Mouse (Mus musculus) midbrain, embryonic 14.5 days (tissue): ENCODE measurements around the gene Padi2. TPM values are rescaled to one million over a fixed set of nuclear protein-coding genes. Genes with fewer than 3 reads are reported as not detected.

ENCODE experiments used
- ATAC-seq: fragments of 200-750 bp; cut with Nextera tagmentation; 2 replicates; pipeline ENCODE4 v1.8.0; 2017; ENCODE audit warnings: moderate number of reproducible peaks, moderate library complexity; ENCODE audit not compliant: low FRiP score, low TSS enrichment
- DNase-seq: peaks from one replicate; pipeline ENCODE4 v3.0.0-alpha.2; 2015
- H3K27ac ChIP-seq: fragments of 300-500 bp; sonication (generic); replicated peaks from 2 replicates; pipeline ENCODE4 v1.5.1; 2014; ENCODE audit warnings: mild to moderate bottlenecking, low read depth, low read length, moderate library complexity
- H3K27me3 ChIP-seq: fragments of 300-500 bp; sonication (generic); 2 replicates; pipeline ENCODE4 v1.6.1; 2014; ENCODE audit warnings: low read length, control low read depth, mixed read lengths; ENCODE audit not compliant: control insufficient read depth, insufficient read depth
- H3K36me3 ChIP-seq: fragments of 300-500 bp; sonication (generic); 2 replicates; pipeline ENCODE4 v1.6.1; 2014; ENCODE audit warnings: low read length, control low read depth; ENCODE audit not compliant: control insufficient read depth, insufficient read depth
- H3K4me1 ChIP-seq: fragments of 300-500 bp; sonication (generic); 2 replicates; pipeline ENCODE4 v1.6.1; 2014; ENCODE audit warnings: mild to moderate bottlenecking, antibody characterized with exemption, low read length, control low read depth; ENCODE audit not compliant: control insufficient read depth, insufficient read depth
- H3K4me2 ChIP-seq: fragments of 300-500 bp; sonication (generic); 2 replicates; pipeline ENCODE4 v1.6.1; 2014; ENCODE audit warnings: mild to moderate bottlenecking, low read length, moderate library complexity
- H3K4me3 ChIP-seq: fragments of 300-500 bp; sonication (generic); replicated peaks from 2 replicates; pipeline ENCODE4 v1.5.1; 2014; ENCODE audit warnings: low read depth, low read length
- H3K9ac ChIP-seq: fragments of 300-500 bp; sonication (generic); replicated peaks from 2 replicates; pipeline ENCODE4 v1.6.1; 2014; ENCODE audit warnings: mild to moderate bottlenecking, low read length, moderate library complexity
- H3K9me3 ChIP-seq: fragments of 300-500 bp; sonication (generic); 2 replicates; pipeline ENCODE4 v1.6.1; 2016; ENCODE audit warnings: low read length, control low read depth, mixed read lengths; ENCODE audit not compliant: control insufficient read depth
- WGBS: fragments of 180-500 bp; shearing (Covaris S2); extraction: QIAGEN DNeasy Blood & Tissue Kit; methylation state at CpG from one replicate; pipeline ENCODE4 v1.1.7; 2014; 5-methylcytosine and 5-hydroxymethylcytosine counted together
- polyA plus RNA-seq: library from polyadenylated mRNA; unstranded; fragments of >200 nt; fragmentation: Nextera tagmentation; extraction: Ambion mirVana; gene quantifications from 2 replicates; pipeline ENCODE4 v1.2.1, GENCODE M21; 2014

Padi2 gene
- polyA plus RNA-seq, 1 experiment from 2014 or later, result 1.7 TPM

GRCm38 (mm10) chr4:140891525-140892162 is 14.5 kb upstream of the Padi2 start:
- no peaks in the 10 kb centered on the region for H3K36me3 ChIP-seq
- no peak overlapping the region for H3K4me2 ChIP-seq
- ATAC-seq, result no peak
- H3K9ac ChIP-seq, result no peak overlapping the region
- H3K27me3 ChIP-seq, result no peaks in the 10 kb centered on the region
- H3K27ac ChIP-seq, result no peak overlapping the region
- H3K4me3 ChIP-seq, result no peak overlapping the region
- no peak for DNase-seq
- H3K9me3 ChIP-seq, result peaks cover 20% of the 10 kb centered on the region
- 94% methylated on average over 14 of the region's 14 CpGs for WGBS
- no peaks in the 10 kb centered on the region for H3K4me1 ChIP-seq

GRCm38 (mm10) chr4:140892163-140892530 is 14.0 kb upstream of the Padi2 start:
- Histone ChIP-seq H3K4me1 (no peaks in the 10 kb centered on the region), H3K27ac (no peak overlapping the region), H3K36me3 (no peaks in the 10 kb centered on the region), H3K27me3 (no peaks in the 10 kb centered on the region), H3K9me3 (peaks cover 20% of the 10 kb centered on the region), H3K4me3 (no peak overlapping the region), H3K9ac (no peak overlapping the region), H3K4me2 (no peak overlapping the region)
- DNase-seq (no peak), ATAC-seq (no peak)
- WGBS, result 68% methylated on average over 1 of the region's 1 CpGs

GRCm38 (mm10) chr4:140904776-140905425 is 1.2 kb upstream of the Padi2 start:
- H3K4me2 ChIP-seq, result no peak overlapping the region
- 58% methylated on average over 14 of the region's 14 CpGs for WGBS
- DNase-seq (no peak), ATAC-seq (no peak)
- peaks cover 9% of the 10 kb centered on the region; the same call in 1 of the 2 replicates for H3K4me1 ChIP-seq
- H3K27ac ChIP-seq, result no peak overlapping the region
- no peak overlapping the region for H3K4me3 ChIP-seq
- no peak overlapping the region for H3K9ac ChIP-seq
- H3K27me3 ChIP-seq, result 0 out of 2 replicates have a peak, but pooled peaks cover 7% of the 10 kb centered on the region
- H3K9me3 ChIP-seq, result no peaks in the 10 kb centered on the region
- H3K36me3 ChIP-seq, result no peaks in the 10 kb centered on the region

- ATAC-seq (0 out of 2 replicates have a peak, but pooled peaks have one; percentile 28), DNase-seq (no peak)
- Histone ChIP-seq H3K27ac (no peak overlapping the region), H3K4me1 (peaks cover 9% of the 10 kb centered on the region; the same call in 1 of the 2 replicates), H3K9ac (peak overlapping the region; percentile 26; the same call in 1 of the 2 replicates), H3K4me3 (peak overlapping the region; percentile 35), H3K4me2 (peak overlapping the region; percentile 70), H3K9me3 (no peaks in the 10 kb centered on the region), H3K27me3 (0 out of 2 replicates have a peak, but pooled peaks cover 7% of the 10 kb centered on the region), H3K36me3 (no peaks in the 10 kb centered on the region)
- 13% methylated on average over 11 of the region's 11 CpGs for WGBS
Measured at GRCm38 (mm10) chr4:140905426-140905871, 695 bp upstream of the Padi2 start.

- Histone ChIP-seq H3K4me3 (no peak overlapping the region), H3K27ac (no peak overlapping the region), H3K4me1 (peaks cover 9% of the 10 kb centered on the region; the same call in 1 of the 2 replicates), H3K9me3 (no peaks in the 10 kb centered on the region), H3K36me3 (no peaks in the 10 kb centered on the region), H3K4me2 (no peak overlapping the region), H3K9ac (no peak overlapping the region), H3K27me3 (0 out of 2 replicates have a peak, but pooled peaks cover 7% of the 10 kb centered on the region)
- DNase-seq (no peak), ATAC-seq (no peak)
- WGBS, result 47% methylated on average over 11 of the region's 11 CpGs
Measured at GRCm38 (mm10) chr4:140906827-140907280, 710 bp downstream of the Padi2 start.

- no peak overlapping the region for H3K9ac ChIP-seq
- no peak overlapping the region for H3K4me2 ChIP-seq
- DNase-seq, result no peak
- ATAC-seq, result no peak
- H3K27me3 ChIP-seq, result 0 out of 2 replicates have a peak, but pooled peaks cover 7% of the 10 kb centered on the region
- H3K27ac ChIP-seq, result no peak overlapping the region
- H3K4me3 ChIP-seq, result no peak overlapping the region
- 47% methylated on average over 12 of the region's 12 CpGs for WGBS
- peaks cover 9% of the 10 kb centered on the region; the same call in 1 of the 2 replicates for H3K4me1 ChIP-seq
- H3K9me3 ChIP-seq, result no peaks in the 10 kb centered on the region
- no peaks in the 10 kb centered on the region for H3K36me3 ChIP-seq
Measured at GRCm38 (mm10) chr4:140907306-140908024, 1.3 kb downstream of the Padi2 start.

GRCm38 (mm10) chr4:140908627-140909026 is 2.5 kb downstream of the Padi2 start:
- H3K4me2 ChIP-seq, result no peak overlapping the region
- H3K36me3 ChIP-seq, result no peaks in the 10 kb centered on the region
- no peak overlapping the region for H3K4me3 ChIP-seq
- no peaks in the 10 kb centered on the region for H3K9me3 ChIP-seq
- H3K27me3 ChIP-seq, result 0 out of 2 replicates have a peak, but pooled peaks cover 4% of the 10 kb centered on the region
- DNase-seq (no peak), ATAC-seq (no peak)
- H3K9ac ChIP-seq, result no peak overlapping the region
- H3K27ac ChIP-seq, result no peak overlapping the region
- WGBS, result 70% methylated on average over 5 of the region's 5 CpGs
- peaks cover 9% of the 10 kb centered on the region; the same call in 1 of the 2 replicates for H3K4me1 ChIP-seq

- Histone ChIP-seq H3K27ac (no peak overlapping the region), H3K9me3 (no peaks in the 10 kb centered on the region), H3K9ac (no peak overlapping the region), H3K27me3 (0 out of 2 replicates have a peak, but pooled peaks cover 4% of the 10 kb centered on the region), H3K4me1 (peaks cover 9% of the 10 kb centered on the region; the same call in 1 of the 2 replicates), H3K4me2 (no peak overlapping the region), H3K36me3 (no peaks in the 10 kb centered on the region), H3K4me3 (no peak overlapping the region)
- DNase-seq (no peak), ATAC-seq (no peak)
- 76% methylated on average over 4 of the region's 4 CpGs for WGBS
Measured at GRCm38 (mm10) chr4:140909536-140909935, 3.4 kb downstream of the Padi2 start.
